Mouse (Mus musculus): Measurements from ENCODE around the gene Cct7. TPM values are rescaled to one million over a fixed set of nuclear protein-coding genes. Genes with fewer than 3 reads are reported as not detected.
A peak's percentile ranks its signal among the peaks of the same experiment; 100 is the strongest.

The Cct7 gene
- total and polyA plus RNA-seq, 3 experiments = 84.3 to 281 (median 228) TPM

DNA sequence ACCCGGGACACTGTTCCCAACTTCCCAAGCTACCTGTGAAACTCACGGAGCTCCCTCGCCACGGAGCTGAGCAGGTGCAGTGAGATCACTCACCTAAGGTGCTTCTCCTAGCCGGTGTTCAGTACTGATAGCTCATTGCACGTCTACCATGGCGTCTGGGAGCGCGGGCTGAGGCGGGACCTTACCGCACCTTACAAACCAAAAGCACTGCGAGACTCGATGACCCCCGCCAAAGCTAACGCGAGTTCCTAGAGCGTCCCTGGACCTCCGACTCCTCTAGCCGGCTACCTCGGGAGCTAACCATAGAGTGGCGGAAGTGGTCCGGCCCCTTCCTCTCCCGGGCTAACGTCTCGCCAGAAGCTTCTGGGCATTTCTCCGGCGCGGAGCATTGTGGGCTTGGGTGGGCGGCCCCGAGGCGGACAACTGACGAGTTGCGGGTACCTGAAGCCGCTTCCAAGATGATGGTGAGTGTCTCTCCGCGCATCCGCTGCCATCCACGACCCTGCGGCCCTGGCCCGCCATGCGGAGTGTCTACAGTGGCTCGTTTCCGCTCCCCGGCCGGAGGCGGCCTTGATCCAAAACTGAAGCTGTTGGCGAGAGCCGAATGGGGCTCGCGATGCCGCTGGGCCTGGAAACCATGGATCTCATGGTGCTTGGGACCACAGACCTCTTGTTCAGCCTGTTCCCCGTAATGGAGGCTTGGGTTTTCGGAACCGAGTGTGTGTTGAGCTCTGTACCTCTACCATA lies 523 bp downstream of the Cct7 start, which contains the start of gene Pradc1:
Gene Pradc1, minus strand, starts transcription at position 307 of the 747 bp plus-strand sequence.
- TF ChIP-seq POLR2AphosphoS5 (IDR thresholded peaks at IDR 0.05; ENCODE audit: insufficient replicate concordance, low read depth, low read length) (no peak), GATA1 (IDR thresholded peaks at IDR 0.05; ENCODE audit: borderline replicate concordance, low read length) (no peak), GATA2 (IDR thresholded peaks at IDR 0.05; ENCODE audit: borderline replicate concordance, low read depth, low read length) (no peak), CTCF (IDR thresholded peaks at IDR 0.05; ENCODE audit: low read depth, low read length) (no peak), TAL1 (conservative IDR thresholded peaks at IDR 0.05; ENCODE audit: low read depth, low read length) (no peak)
- Histone ChIP-seq H3K9me3 (replicated peaks) (no peaks in the 10 kb centered on the region), H3K36me3 (replicated peaks) (peaks cover 64% of the 10 kb centered on the region), H3K4me3 (ENCODE audit: low read depth, low read length) (peak within 1 kb of the TSS; percentile 94), H3K4me1 (ENCODE audit: insufficient read depth, low read depth, low read length) (peaks cover 58% of the 10 kb centered on the region), H3K27me3 (ENCODE audit: insufficient read depth, low read length) (no peaks in the 10 kb centered on the region)
- ATAC-seq (ENCODE audit: extremely low read depth, insufficient number of reproducible peaks, low FRiP score, poor library complexity, severe bottlenecking) (peak; percentile 79), DNase-seq (ENCODE audit: low spot score) (peak; percentile 92)

DNA sequence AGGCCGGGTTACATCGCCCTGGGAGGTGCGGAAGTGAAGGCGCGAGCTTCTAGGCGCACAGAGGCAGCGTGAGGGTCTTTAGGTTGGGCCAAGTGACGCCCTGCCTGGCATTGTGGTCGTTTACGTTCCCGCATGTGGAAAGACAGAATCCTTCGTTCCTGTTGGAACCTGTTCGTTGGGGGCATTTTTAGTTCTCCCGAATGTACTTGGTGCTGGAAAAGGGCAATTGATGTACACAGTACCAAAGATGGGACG lies 1.0 kb downstream of the Cct7 start:
- H3K27me3 ChIP-seq (ENCODE audit: insufficient read depth, low read length) = no peaks in the 10 kb centered on the region
- H3K36me3 ChIP-seq (replicated peaks) = peaks cover 64% of the 10 kb centered on the region
- DNase-seq (ENCODE audit: low spot score) (no peak), ATAC-seq (ENCODE audit: extremely low read depth, insufficient number of reproducible peaks, low FRiP score, poor library complexity, severe bottlenecking) (no peak)
- H3K4me1 ChIP-seq (ENCODE audit: insufficient read depth, low read depth, low read length) = peaks cover 60% of the 10 kb centered on the region
- peak overlapping the region; percentile 94 for H3K4me3 ChIP-seq (ENCODE audit: low read depth, low read length)
- TF ChIP-seq POLR2AphosphoS5 (IDR thresholded peaks at IDR 0.05; ENCODE audit: insufficient replicate concordance, low read depth, low read length) = no peak
- TF ChIP-seq GATA1 (IDR thresholded peaks at IDR 0.05; ENCODE audit: borderline replicate concordance, low read length) = no peak
- no peaks in the 10 kb centered on the region for H3K9me3 ChIP-seq (replicated peaks)

DNA sequence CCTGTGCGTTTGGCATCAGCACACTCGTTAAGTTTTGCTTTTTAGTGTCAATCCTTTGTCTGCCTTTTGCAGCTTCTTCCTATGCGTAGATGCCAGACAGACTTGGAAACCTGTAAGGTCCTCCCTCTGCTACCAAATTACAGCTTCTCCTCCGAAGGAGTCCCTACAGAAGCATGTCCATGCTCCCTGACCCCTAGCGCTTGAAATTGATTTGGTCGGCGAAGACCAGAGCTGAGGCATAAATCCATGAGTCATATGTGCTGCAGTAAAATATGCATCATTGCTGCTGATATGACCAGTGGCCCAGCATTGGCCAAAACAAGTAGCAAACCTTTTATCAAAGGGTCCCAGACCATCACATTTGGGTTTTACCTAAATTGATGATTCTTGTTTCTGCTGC lies 1.5 kb downstream of the Cct7 start:
- Histone ChIP-seq H3K4me1 (ENCODE audit: insufficient read depth, low read depth, low read length) (peaks cover 63% of the 10 kb centered on the region), H3K36me3 (replicated peaks) (peaks cover 64% of the 10 kb centered on the region), H3K27me3 (ENCODE audit: insufficient read depth, low read length) (no peaks in the 10 kb centered on the region), H3K4me3 (ENCODE audit: low read depth, low read length) (peak overlapping the region; percentile 94), H3K9me3 (replicated peaks) (no peaks in the 10 kb centered on the region)
- no peak for DNase-seq (ENCODE audit: low spot score)
- no peak for ATAC-seq (ENCODE audit: extremely low read depth, insufficient number of reproducible peaks, low FRiP score, poor library complexity, severe bottlenecking)
- TF ChIP-seq GATA2 (IDR thresholded peaks at IDR 0.05; ENCODE audit: borderline replicate concordance, low read depth, low read length) = no peak
- TF ChIP-seq CTCF (IDR thresholded peaks at IDR 0.05; ENCODE audit: low read depth, low read length) = no peak
- TF ChIP-seq GATA1 (IDR thresholded peaks at IDR 0.05; ENCODE audit: borderline replicate concordance, low read length) = no peak
- no peak for TF ChIP-seq TAL1 (conservative IDR thresholded peaks at IDR 0.05; ENCODE audit: low read depth, low read length)
- TF ChIP-seq POLR2AphosphoS5 (IDR thresholded peaks at IDR 0.05; ENCODE audit: insufficient replicate concordance, low read depth, low read length) = no peak

DNA sequence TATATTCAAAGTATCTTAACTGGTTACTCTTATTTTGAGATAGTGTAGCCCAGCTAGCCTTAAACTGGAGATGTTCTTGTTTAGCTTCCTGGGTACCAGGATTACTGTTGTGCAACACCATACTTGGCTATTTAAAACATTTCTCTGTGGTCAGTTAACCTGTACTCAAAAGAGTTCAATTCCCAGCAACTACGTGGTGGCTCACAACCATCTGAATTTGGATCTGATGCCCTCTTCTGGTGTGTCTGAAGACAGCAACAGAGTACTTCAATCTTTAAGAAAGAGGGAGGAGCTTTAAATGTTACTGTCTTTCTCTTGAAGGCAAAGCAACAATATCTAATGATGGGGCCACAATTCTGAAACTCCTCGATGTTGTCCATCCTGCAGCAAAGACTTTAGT lies 8.3 kb downstream of the Cct7 start:
- H3K4me3 ChIP-seq (ENCODE audit: low read depth, low read length) = no peak overlapping the region
- DNase-seq (ENCODE audit: low spot score) (no peak), ATAC-seq (ENCODE audit: extremely low read depth, insufficient number of reproducible peaks, low FRiP score, poor library complexity, severe bottlenecking) (no peak)
- peaks cover 34% of the 10 kb centered on the region for H3K4me1 ChIP-seq (ENCODE audit: insufficient read depth, low read depth, low read length)
- TF ChIP-seq POLR2AphosphoS5 (IDR thresholded peaks at IDR 0.05; ENCODE audit: insufficient replicate concordance, low read depth, low read length) (no peak), CTCF (IDR thresholded peaks at IDR 0.05; ENCODE audit: low read depth, low read length) (no peak), GATA2 (IDR thresholded peaks at IDR 0.05; ENCODE audit: borderline replicate concordance, low read depth, low read length) (no peak)
- H3K9me3 ChIP-seq (replicated peaks) = no peaks in the 10 kb centered on the region
- H3K27me3 ChIP-seq (ENCODE audit: insufficient read depth, low read length) = no peaks in the 10 kb centered on the region
- H3K36me3 ChIP-seq (replicated peaks) = peaks cover 92% of the 10 kb centered on the region

DNA sequence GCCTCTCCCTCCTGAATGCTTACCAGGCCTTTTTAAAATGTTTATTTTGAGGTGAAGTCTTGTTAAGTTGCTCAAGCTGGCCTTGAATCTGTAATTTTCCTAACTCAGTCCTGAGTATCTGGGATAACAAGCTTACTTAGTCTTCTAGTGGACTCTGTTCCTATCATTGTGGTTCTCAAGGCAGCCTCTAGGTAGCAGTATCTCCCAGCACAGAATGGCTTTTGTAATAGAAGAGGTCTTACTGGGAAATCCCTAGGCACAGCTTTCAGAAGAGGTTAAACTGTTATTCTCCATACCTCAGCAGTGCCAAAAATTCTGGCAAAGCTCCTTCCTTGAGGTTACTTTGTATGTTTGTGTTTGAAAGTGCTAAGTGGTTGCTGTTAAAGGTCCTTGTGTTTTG lies 14.1 kb downstream of the Cct7 start:
- Histone ChIP-seq H3K36me3 (replicated peaks) (peaks cover 98% of the 10 kb centered on the region), H3K9me3 (replicated peaks) (no peaks in the 10 kb centered on the region), H3K4me1 (ENCODE audit: insufficient read depth, low read depth, low read length) (peaks cover 3% of the 10 kb centered on the region; the same call in 1 of the 2 replicates), H3K27me3 (ENCODE audit: insufficient read depth, low read length) (no peaks in the 10 kb centered on the region), H3K4me3 (ENCODE audit: low read depth, low read length) (no peak overlapping the region)
- TF ChIP-seq TAL1 (conservative IDR thresholded peaks at IDR 0.05; ENCODE audit: low read depth, low read length) (no peak), CTCF (IDR thresholded peaks at IDR 0.05; ENCODE audit: low read depth, low read length) (no peak), GATA2 (IDR thresholded peaks at IDR 0.05; ENCODE audit: borderline replicate concordance, low read depth, low read length) (no peak), POLR2AphosphoS5 (IDR thresholded peaks at IDR 0.05; ENCODE audit: insufficient replicate concordance, low read depth, low read length) (no peak), GATA1 (IDR thresholded peaks at IDR 0.05; ENCODE audit: borderline replicate concordance, low read length) (no peak)
- DNase-seq (ENCODE audit: low spot score) = no peak
- ATAC-seq (ENCODE audit: extremely low read depth, insufficient number of reproducible peaks, low FRiP score, poor library complexity, severe bottlenecking) = no peak

DNA sequence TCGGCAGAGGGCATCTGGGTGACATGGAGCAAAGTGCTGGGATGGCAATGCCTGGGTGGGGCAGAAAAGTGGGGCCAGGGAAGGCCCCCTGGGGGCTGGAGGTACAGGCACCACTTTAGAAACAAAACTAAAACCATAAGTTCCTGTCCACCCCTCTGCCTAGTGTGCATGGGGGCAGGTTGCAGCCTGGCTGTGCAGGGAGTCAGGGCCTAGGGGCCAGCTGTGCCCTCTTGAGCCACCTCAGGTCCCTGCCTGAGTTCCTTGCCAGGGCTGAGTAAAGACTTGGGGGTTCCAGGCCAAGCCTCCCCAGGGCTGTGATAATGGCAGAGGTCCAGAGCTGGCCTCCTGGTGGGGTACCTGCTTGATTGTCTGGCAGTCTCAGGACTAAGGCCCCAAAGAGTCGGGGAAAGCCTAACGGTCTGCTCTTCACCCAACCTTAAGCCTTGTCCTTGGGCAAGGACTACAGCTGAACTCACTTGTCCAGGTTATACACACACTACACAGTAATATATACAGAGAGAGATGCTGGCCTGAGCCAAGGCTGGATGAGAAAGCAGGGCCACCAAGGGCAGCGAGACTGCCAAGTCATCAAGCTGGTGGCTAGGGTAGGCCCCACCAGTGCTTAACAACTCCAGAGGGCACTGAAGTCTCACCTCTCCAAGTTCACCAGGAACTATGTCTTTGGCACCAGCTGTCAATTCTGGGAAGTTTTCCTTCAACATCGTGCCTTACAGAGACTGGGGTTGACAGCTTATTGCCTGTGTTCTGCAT lies 18.5 kb downstream of the Cct7 start:
- H3K9me3 ChIP-seq (replicated peaks) = no peaks in the 10 kb centered on the region
- H3K4me3 ChIP-seq (ENCODE audit: low read depth, low read length) = no peak overlapping the region
- peaks cover 54% of the 10 kb centered on the region for H3K36me3 ChIP-seq (replicated peaks)
- ATAC-seq (ENCODE audit: extremely low read depth, insufficient number of reproducible peaks, low FRiP score, poor library complexity, severe bottlenecking) (no peak), DNase-seq (ENCODE audit: low spot score) (no peak)
- H3K4me1 ChIP-seq (ENCODE audit: insufficient read depth, low read depth, low read length) = peaks cover 3% of the 10 kb centered on the region; the same call in 1 of the 2 replicates
- peaks cover 23% of the 10 kb centered on the region; the same call in 1 of the 2 replicates for H3K27me3 ChIP-seq (ENCODE audit: insufficient read depth, low read length)
- TF ChIP-seq GATA2 (IDR thresholded peaks at IDR 0.05; ENCODE audit: borderline replicate concordance, low read depth, low read length) (no peak), CTCF (IDR thresholded peaks at IDR 0.05; ENCODE audit: low read depth, low read length) (no peak), POLR2AphosphoS5 (IDR thresholded peaks at IDR 0.05; ENCODE audit: insufficient replicate concordance, low read depth, low read length) (0 out of 2 replicates have a peak, but pooled peaks have one; percentile 74), GATA1 (IDR thresholded peaks at IDR 0.05; ENCODE audit: borderline replicate concordance, low read length) (no peak), TAL1 (conservative IDR thresholded peaks at IDR 0.05; ENCODE audit: low read depth, low read length) (no peak)
